Mouse (Mus musculus): ENCODE results near the gene Arhgap23.

DNA sequence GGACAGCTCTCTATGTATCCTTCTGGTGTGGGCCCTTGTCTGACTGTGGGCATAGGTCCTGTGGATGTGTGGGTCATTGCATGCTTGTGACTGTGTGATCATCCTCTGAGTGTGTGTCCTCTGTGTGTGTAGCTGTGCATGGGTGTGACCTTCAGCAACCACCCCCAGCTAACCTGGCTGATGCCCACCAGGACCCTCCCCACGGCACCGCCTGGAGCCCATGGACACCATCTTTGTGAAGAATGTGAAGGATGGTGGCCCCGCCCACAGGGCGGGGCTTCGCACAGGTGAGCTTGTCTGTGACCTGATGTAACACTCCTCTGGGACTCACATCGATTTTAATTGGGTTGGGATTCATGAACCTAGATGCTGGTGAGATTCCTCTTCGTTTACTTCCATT lies 32.6 kb downstream of the Arhgap23 start:
- TF ChIP-seq CTCF (IDR thresholded peaks at IDR 0.05; ENCODE audit: extremely low read depth, insufficient read length, insufficient replicate concordance, low read depth, low read length), result no peak
- TF ChIP-seq POLR2A (IDR thresholded peaks at IDR 0.05; ENCODE audit: low read depth, low read length), result no peak
